Mouse (Mus musculus) lung, adult 2 months (tissue): ENCODE results near the gene Mlh3.

Experiments used
- CTCF ChIP-seq: fragments of 200-500 bp; IDR thresholded peaks from 2 replicates; pipeline ENCODE4 v1.5.1; 2011; ENCODE audit warnings: mild to moderate bottlenecking, low read length, control low read depth; ENCODE audit not compliant: insufficient read depth
- POLR2A ChIP-seq: fragments of 200-500 bp; IDR thresholded peaks from 2 replicates; pipeline ENCODE4 v1.6.1; 2011; ENCODE audit warnings: low read depth, mild to moderate bottlenecking, control low read depth, low read length, borderline replicate concordance; ENCODE audit errors: extremely low read depth

- TF ChIP-seq POLR2A (0 out of 2 replicates have a peak, but pooled peaks have one; percentile 28), CTCF (no peak)
These were observed 18.2 kb upstream of the Mlh3 start, which contains the start of gene Zc2hc1c for GRCm38 (mm10) chr12:85288486-85289156.
